Mouse (Mus musculus) heart, adult 18-20 months (tissue): ENCODE measurements around the gene Rab5c. TPM values are rescaled to one million over a fixed set of nuclear protein-coding genes. Genes with fewer than 3 reads are reported as not detected.

Experiments used
- DNase-seq, 2 experiments: peaks; one replicate each; pipeline ENCODE4 v3.0.0; 2021 to 2022; ENCODE audit warnings: mixed read lengths in 1 of 2
- total RNA-seq, 2 experiments: library from RNA; stranded (reverse); gene quantifications; 2 replicates each; pipeline ENCODE4 v1.2.3; 2021

The Rab5c gene
- total RNA-seq, 2 experiments from 2014 or later: 53.9 to 59.8 TPM

DNA sequence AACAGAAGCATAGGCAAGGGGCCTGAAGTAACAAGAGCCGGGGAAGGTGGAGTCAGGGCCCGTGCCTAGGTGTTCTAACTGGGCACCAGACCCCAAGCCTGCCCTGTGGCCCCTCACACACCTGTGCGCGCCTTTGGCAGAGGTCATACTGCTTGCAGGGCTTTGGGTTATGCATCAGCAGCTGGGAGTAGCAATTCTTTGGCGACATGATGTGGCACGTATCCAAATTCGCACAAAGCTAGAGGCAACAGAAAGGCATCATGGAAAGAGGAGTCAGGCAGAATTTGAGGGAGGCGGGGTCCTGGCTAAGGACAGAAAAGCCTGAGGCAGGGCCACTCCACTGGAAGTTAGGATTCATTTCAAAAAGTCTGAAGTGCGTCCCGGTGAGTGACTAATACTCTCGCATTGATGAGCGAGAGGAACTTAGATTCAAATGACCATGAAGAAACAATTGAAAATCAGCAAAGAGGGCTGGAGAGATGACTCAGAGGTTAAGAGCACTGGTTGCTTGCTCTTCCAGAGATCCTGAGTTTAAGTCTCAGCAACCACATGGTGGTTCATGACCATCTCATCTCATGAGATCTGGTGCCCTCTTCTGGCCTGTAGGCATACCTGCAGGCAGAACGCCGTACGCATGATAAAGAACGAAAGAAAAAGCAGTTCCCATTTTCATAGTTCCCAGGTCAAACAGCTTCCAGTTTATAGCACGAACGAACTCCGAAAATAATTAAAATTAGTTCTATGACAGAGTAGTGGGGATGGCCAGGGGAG lies 35.7 kb downstream of the Rab5c start:
- peak; percentile 81 to 85 for DNase-seq

DNA sequence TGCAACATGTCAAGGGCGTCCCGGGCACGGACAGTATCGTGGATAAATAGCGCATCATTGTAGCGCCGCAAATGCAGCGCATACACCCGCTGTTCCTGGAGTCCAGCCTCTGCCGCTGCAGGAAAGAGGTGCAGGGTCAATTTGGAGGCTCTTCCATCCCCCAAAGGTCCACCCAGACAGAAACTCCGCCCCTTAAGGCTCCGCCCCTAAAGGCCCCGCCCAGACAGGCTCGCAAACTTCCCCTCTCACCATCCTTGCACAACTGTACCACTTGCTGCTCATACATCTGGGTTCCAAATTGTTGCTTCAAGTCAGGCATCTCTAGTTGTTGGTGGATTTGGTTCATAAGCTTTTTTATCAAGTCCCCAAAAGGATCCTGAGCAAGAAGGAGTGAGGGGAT lies 36.7 kb downstream of the Rab5c start:
- peak; percentile 75 to 83 for DNase-seq

DNA sequence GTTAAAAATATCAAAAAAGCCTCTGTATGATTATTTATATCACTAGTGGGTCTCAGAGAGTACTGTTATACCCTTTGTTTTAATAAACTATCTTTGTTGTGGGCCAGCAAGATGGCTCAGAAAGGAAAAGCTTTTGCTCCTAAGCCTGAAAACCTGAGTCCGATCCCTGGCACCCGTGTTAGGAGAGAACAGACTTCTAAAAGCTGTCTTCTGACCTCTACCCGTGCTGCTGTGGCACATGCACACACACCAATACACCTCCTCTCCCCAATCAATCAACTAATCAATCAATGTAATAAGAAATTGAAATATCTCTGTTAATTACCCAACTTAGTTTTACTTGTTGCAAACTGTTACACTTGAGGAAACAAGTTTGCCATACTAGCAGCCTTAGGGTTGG lies 37.3 kb downstream of the Rab5c start:
- DNase-seq: no peak

DNA sequence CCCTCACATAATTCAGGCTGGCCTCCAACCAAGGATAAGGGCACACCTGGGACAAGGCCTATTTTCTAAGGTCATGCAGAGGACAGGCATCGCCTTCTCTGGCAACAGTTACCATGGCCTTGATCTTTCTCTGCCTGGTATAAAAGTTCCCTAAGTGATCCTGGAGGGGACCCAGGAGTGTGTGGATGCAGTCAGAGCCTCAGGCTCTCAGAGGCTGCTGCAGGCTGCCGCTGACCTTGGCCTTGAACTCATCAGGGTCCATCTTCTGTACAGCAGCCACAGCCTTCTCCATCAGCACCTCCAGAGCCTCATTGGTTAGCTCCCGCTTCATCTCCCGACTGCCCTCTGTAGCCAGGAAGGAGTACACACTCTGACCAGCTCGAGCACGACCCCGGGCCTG lies 40.1 kb downstream of the Rab5c start:
- no peak for DNase-seq

DNA sequence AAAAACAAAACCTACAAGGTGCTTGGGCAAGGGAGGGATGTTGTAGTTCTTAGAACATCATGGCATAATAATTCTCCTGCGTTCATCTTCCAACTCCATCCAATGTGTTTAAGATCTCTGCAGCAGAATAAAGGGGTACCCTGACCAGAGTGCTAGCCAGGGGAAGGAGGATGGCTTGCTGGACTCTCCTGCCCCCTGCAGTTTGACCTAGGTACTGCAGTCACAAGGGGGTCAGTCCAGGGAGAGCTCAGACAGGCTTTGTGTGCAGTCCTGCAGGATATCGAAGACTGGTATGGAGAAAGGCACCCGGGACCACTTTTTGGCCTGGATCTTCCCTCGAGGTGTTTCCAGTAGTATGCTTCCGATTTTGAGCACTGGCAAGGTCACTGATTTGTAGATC lies 43.1 kb downstream of the Rab5c start:
- peak; percentile 69 to 90 for DNase-seq

DNA sequence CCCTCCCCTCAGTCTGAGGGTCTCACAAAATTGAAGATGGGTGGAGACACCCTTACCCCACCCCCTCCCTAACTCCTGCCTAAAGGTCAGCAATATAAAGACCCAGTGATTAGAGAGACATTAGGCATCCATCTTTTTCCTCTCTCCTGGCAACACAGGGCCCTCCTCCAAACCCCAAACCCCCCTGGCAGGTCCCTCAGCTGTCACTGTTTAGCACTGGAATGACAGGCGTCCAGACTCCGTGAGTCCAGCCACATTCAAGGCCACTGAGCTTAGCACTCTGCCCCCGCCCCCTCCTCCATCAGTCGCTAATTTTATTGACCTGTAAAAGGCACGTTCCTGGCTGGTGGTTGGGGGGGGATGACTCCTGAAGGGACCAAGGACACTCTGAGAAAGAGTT lies 44.9 kb downstream of the Rab5c start:
- no peak for DNase-seq

DNA sequence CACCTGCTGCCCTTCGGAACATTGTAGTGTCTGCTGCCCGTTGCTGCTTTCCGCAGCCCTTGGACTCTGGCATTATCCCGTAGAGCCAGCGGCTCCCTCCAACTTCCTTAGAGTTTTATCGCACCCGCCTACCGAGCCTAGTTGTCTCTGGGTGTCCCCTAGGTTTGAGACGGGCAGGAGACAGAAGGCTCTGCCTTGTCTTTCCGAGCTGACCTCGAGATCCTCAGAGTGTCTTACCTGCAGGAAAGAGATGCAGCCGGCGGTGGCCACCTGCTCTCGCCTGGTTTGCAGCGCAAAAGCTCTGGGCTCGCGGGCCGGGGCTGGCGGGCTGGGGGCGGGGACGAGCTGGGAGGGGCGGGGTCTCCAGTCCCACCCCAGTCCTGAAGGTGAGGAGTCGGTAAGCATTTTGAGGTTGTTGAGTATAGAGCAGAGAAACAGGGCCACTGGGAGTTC lies 45.8 kb downstream of the Rab5c start, which contains the start of gene Zfp385c:
Gene Zfp385c (minus strand): TSS at position 292 of the 453 bp plus-strand sequence.
- no peak for DNase-seq

DNA sequence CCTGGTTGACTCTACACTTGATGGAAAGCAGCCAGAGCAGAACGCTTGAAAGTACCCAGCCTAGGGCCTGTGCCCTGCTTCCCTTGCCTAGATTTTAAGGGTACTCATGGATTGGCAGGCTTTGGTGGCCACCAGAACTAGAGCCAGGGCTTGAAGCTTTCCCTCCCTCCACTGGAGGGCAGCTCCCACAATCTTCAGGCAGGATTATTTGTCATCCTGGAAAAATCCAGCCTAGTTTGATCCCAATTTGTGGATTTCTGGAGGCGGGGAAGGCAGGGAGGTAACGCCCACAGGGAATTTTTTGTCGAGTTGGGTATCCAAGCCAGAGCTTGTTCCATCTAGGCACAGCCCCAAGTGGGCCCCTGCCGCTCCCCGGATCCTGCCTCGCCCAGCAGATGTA lies 47.6 kb downstream of the Rab5c start:
- no peak for DNase-seq

DNA sequence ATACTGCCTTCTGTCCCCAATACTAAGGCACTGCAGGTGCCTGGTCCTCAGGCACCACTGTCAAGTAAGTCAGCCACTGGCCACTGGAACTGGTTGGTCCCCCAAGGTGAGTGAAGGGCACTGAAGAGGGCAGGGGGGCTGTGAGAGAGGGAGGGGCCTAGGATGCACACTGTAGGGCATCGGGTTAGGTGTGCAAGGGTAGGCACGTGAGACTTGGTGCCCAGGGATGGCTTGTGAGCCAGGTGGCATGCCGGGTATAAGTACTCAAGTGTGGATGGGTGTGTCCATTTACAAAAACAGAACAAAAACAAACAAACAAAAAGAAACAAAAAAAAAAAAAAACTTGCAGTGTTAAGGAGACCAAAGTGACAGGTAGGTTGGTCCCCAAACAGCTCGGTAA lies 49.6 kb downstream of the Rab5c start:
- no peak for DNase-seq

DNA sequence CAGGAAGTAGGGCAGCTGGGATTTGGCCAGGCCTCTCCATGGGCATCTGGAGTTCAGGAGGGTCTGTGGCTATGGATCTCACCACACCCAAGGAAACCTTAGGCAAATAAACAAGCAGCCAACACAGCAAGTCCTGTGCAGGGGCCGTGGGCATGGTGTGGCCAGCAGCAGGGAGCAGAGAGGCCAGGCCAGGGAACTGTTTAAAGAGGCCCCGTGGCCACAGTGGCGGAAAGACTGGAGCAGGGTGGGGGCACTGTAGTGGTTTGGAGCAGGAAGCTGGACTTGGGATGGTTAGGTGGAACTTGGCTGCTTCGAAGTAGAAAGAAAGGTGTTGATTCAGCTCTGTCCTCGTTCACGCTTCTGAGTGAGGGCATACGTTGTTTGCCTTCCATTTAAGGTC lies 50.8 kb downstream of the Rab5c start:
- no peak for DNase-seq

DNA sequence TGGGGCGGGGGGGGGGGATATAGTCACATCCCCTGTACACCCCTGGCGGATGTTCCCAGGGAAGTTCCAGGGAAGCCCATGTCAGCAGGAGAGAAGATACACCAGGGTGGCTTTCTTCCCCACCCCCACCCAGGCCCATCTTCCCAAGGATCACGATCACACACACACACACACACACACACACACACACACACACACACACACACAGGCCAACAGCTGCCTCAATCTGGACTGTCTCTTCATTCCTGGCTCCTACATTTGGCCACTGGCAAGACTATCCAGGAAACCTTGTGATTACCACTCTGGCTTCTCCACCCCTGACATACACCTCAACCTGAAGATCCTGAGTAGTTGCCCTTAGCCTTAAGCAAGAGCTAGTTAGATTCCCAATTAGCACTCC lies 52.6 kb downstream of the Rab5c start:
- DNase-seq: no peak

DNA sequence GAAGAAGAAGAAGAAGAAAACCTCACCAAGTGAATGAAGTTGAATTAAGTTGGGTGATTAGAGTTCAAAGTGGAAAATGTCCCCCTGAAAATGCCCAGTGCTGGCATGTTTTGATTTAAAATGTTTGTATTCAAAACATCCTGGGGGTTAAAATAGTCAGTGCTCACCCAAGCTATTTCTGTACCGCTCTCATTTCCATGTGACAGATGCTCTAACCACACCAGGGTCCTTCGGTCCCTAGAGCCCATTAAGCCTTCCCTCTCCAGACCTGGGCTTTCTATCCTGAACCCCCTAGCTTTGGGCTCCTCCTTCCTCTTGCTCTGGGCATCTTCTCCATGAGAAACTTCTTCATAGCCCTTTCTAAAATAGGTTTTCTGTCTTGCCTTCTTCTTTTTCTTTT lies 53.9 kb downstream of the Rab5c start:
- DNase-seq: no peak

DNA sequence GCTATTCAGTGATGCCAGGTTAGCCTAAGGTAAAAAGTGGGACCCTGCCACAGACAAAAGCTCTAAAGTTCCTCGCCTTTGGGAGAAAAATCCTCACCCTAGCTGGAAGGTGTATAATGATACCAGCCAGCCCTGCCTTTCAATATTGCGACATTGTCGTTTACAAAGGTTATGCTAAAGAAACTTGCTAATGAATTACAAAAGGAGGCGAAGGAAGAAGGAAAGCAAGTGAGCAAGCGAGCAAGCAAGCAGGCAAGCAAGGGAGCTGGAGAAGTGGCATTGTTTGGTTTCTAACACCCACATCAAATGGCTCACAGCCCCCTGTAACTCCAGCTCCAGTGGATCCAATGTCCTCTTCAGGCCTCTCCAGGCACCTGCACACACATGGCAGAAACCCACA lies 55.5 kb downstream of the Rab5c start:
- no peak for DNase-seq

DNA sequence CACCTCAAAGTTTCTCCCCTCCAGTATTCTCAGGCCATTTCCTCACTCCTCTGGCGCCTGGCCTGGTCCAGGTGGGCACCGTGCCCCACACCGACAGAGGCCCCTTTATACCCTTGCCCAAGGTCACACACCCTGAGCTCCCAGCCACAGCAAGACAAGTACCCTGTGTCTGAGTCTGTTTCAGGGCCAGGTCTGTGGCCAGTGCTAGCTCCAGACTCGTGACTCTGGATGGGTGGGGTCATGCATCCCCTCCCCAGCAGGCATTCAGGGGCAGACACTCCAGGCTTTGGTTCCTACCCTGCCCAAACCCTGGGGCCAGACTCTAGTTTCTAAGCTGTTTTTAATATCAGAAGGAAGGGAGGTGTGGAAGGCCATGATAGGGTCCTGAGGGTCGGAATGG lies 56.2 kb downstream of the Rab5c start:
- no peak for DNase-seq

DNA sequence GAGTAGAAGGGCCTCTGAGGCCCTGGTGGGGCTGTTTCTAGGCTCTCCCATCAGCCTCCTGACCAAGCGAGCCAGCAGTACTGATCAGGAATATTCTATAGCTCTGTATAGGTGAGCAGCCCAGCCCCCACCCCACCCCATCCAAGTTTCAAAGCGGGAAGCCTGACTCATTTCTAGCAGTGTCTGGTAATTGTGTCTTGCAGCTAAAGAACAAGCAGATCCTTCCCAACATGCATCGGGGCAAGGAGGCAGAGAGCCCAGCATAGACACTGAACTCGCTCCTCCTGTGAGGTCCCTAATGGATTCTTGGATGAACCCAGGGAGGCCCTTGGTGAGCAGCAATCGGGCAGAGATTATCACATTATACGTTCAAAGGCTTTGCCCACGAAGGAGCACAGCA lies 60.2 kb downstream of the Rab5c start:
- DNase-seq: no peak

DNA sequence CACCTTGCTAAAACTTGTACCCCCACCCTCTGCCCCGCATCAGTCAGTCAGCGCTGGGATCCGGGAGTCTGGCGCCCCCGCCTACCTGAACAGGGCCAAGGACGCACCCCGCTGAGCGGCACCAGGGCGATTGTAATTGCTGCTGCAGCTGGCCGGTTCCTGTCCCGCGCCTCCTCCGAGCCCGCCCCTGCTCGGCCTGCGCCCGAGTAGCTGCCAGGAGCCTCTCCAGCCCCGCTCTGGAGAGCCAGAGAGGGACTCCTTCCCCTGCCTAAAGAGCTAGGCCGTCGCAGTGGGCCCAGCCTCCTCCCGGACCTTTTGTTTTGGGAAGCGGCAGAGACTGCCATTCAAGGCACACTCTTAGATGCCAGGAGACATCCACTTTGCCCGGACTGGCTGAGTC lies 64.8 kb downstream of the Rab5c start:
- DNase-seq: peak; percentile 67 to 75

DNA sequence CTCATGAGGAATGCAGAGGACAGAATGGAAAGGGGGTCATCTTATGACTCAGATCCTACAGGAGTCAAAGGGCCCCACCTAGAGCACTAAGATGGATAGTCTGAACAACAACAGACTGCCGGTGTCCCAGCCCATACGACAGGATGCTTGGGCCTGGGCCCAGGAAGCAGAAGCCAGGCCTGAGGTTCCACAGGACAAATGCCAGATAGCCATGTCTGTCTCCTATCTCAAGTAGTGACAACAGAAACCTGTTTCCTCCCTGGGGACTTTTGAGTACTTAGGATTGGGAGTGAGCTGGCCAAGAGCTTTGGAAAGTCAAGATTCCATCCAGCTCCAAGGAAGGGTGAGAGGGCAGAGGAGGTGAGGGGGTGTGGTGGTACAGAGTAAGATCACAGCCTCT lies 66.1 kb downstream of the Rab5c start:
- DNase-seq: peak; percentile 47 to 67

DNA sequence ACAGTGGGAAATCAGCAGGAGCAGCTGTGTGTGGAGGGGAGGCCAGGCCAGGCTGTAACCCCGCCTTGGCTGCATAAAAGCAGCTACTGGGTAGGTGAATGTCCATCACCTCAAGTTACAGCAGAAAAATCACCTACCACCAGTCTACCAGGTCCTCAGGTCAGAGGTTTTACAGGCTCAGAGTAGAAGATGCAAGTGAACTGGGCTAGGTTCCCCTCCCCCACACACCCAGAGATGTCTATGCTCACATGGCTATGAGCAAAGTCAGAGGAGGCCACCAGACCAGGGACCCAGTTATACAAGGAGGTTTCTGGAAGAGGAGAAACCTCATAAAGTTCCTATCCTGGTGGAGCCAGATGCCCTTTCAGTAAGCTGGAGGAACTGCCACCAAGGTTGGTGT lies 67.0 kb downstream of the Rab5c start:
- no peak for DNase-seq

Other genes starting within 250 kb of the Rab5c start
- 10 to 100 TPM; 35.6 to 80.9 TPM for gene Acly, start 210.2 kb downstream of the Rab5c start, total RNA-seq
- under 1 TPM; 0.17 to 0.46 TPM for gene Ttc25, start 192.6 kb downstream of the Rab5c start, total RNA-seq
- 1 to 10 TPM; 6.1 to 7.7 TPM for gene Cnp, start 163.3 kb downstream of the Rab5c start, total RNA-seq
- 10 to 100 TPM; 48.6 to 50.6 TPM for gene Nkiras2, start 119.0 kb downstream of the Rab5c start, total RNA-seq
- gene Dnajc7, start 118.0 kb downstream of the Rab5c start, total RNA-seq: 100 to 1,000 TPM; 126 to 128 TPM
- gene Zfp385c, start 45.8 kb downstream of the Rab5c start, total RNA-seq: under 1 TPM; 0.12 to 0.44 TPM
- gene Dhx58, start 33.9 kb downstream of the Rab5c start, total RNA-seq: 1 to 10 TPM in 1 of 2 experiments, under 1 TPM in 1; 0.60 to 1.0 TPM
- gene Kat2a, start 25.8 kb downstream of the Rab5c start, total RNA-seq: 10 to 100 TPM; 12.2 to 14.7 TPM
- not detected for gene Hspb9, start 24.4 kb downstream of the Rab5c start, total RNA-seq
- gene Kcnh4, start 21.7 kb upstream of the Rab5c start, total RNA-seq: not detected
- not detected for gene Hcrt, start 24.7 kb upstream of the Rab5c start, total RNA-seq
- 10 to 100 TPM in 1 of 2 experiments, 1 to 10 TPM in 1; 9.8 to 13.4 TPM for gene Ghdc, start 32.7 kb upstream of the Rab5c start, total RNA-seq
- gene Stat5b, start 112.5 kb upstream of the Rab5c start, total RNA-seq: 10 to 100 TPM; 55.0 to 60.1 TPM
- 10 to 100 TPM; 17.2 to 23.0 TPM for gene Stat5a, start 121.1 kb upstream of the Rab5c start, total RNA-seq
- 10 to 100 TPM; 71.8 to 83.2 TPM for gene Stat3, start 201.3 kb upstream of the Rab5c start, total RNA-seq
- gene Cavin1, start 232.7 kb upstream of the Rab5c start, total RNA-seq: 100 to 1,000 TPM; 192 to 214 TPM